Mouse (Mus musculus): Measurements from ENCODE around the gene Dlx3. TPM values are rescaled to one million over a fixed set of nuclear protein-coding genes. Genes with fewer than 3 reads are reported as not detected.

Dlx3 gene
- total and polyA plus RNA-seq, 2 experiments from 2014 or later, result not detected

- no peak for TF ChIP-seq EP300 (IDR thresholded peaks at IDR 0.05; ENCODE audit: low read depth)
- no peak for TF ChIP-seq CTCF (IDR thresholded peaks at IDR 0.05; ENCODE audit: low read depth)
- peaks cover 71% of the 10 kb centered on the region for H3K27me3 ChIP-seq (ENCODE audit: control insufficient read depth, insufficient read depth, low read length)
- H3K4me1 ChIP-seq (ENCODE audit: control insufficient read depth, insufficient read depth), result peaks cover 4% of the 10 kb centered on the region; the same call in 1 of the 2 replicates
- DNase-seq (ENCODE audit: low spot score) (no peak), ATAC-seq (ENCODE audit: insufficient read depth, low read depth) (no peak)
- H3K9me3 ChIP-seq (replicated peaks; ENCODE audit: control insufficient read depth, low read length), result no peaks in the 10 kb centered on the region
- no peak overlapping the region for H3K4me2 ChIP-seq (ENCODE audit: low read depth, low read length)
- no peaks in the 10 kb centered on the region for H3K36me3 ChIP-seq (replicated peaks; ENCODE audit: control insufficient read depth, insufficient read depth, low read length)
- H3K4me3 ChIP-seq (ENCODE audit: low read depth, low read length), result no peak overlapping the region
- WGBS, result 39% methylated on average over 5 of the region's 5 CpGs
- no peak overlapping the region for H3K27ac ChIP-seq (ENCODE audit: low read depth)
- H3K9ac ChIP-seq (replicated peaks; ENCODE audit: low read depth, low read length), result no peak overlapping the region
Measured at GRCm38 (mm10) chr11:95153116-95153515, 33.2 kb downstream of the Dlx3 start.

GRCm38 (mm10) chr11:95153681-95154080 is 33.8 kb downstream of the Dlx3 start:
- H3K27me3 ChIP-seq (ENCODE audit: control insufficient read depth, insufficient read depth, low read length), result peaks cover 67% of the 10 kb centered on the region

GRCm38 (mm10) chr11:95155511-95155910 is 35.6 kb downstream of the Dlx3 start:
- H3K9me3 ChIP-seq (replicated peaks; ENCODE audit: control insufficient read depth, low read length), result no peaks in the 10 kb centered on the region

More at GRCm38 (mm10) chr11:95153681-95154080, 33.8 kb downstream of the Dlx3 start:
- Histone ChIP-seq H3K4me2 (ENCODE audit: low read depth, low read length) (no peak overlapping the region), H3K4me3 (ENCODE audit: low read depth, low read length) (no peak overlapping the region), H3K9me3 (replicated peaks; ENCODE audit: control insufficient read depth, low read length) (no peaks in the 10 kb centered on the region), H3K27ac (ENCODE audit: low read depth) (no peak overlapping the region), H3K4me1 (ENCODE audit: control insufficient read depth, insufficient read depth) (peaks cover 4% of the 10 kb centered on the region; the same call in 1 of the 2 replicates), H3K36me3 (replicated peaks; ENCODE audit: control insufficient read depth, insufficient read depth, low read length) (no peaks in the 10 kb centered on the region), H3K9ac (replicated peaks; ENCODE audit: low read depth, low read length) (no peak overlapping the region)
- 79% methylated on average over 5 of the region's 5 CpGs for WGBS
- DNase-seq (ENCODE audit: low spot score) (no peak), ATAC-seq (ENCODE audit: insufficient read depth, low read depth) (no peak)
- TF ChIP-seq CTCF (IDR thresholded peaks at IDR 0.05; ENCODE audit: low read depth) (no peak), EP300 (IDR thresholded peaks at IDR 0.05; ENCODE audit: low read depth) (no peak)

GRCm38 (mm10) chr11:95157356-95157755 is 37.4 kb downstream of the Dlx3 start:
- H3K4me3 ChIP-seq (ENCODE audit: low read depth, low read length), result no peak overlapping the region
- WGBS, result 51% methylated on average over 5 of the region's 5 CpGs
- no peak for ATAC-seq (ENCODE audit: insufficient read depth, low read depth)
- no peaks in the 10 kb centered on the region for H3K9me3 ChIP-seq (replicated peaks; ENCODE audit: control insufficient read depth, low read length)
- no peaks in the 10 kb centered on the region for H3K36me3 ChIP-seq (replicated peaks; ENCODE audit: control insufficient read depth, insufficient read depth, low read length)
- H3K4me1 ChIP-seq (ENCODE audit: control insufficient read depth, insufficient read depth), result no peaks in the 10 kb centered on the region
- no peak overlapping the region for H3K4me2 ChIP-seq (ENCODE audit: low read depth, low read length)
- H3K9ac ChIP-seq (replicated peaks; ENCODE audit: low read depth, low read length), result no peak overlapping the region
- TF ChIP-seq CTCF (IDR thresholded peaks at IDR 0.05; ENCODE audit: low read depth), result no peak
- TF ChIP-seq EP300 (IDR thresholded peaks at IDR 0.05; ENCODE audit: low read depth), result no peak
- no peak for DNase-seq (ENCODE audit: low spot score)
- peaks cover 35% of the 10 kb centered on the region for H3K27me3 ChIP-seq (ENCODE audit: control insufficient read depth, insufficient read depth, low read length)
- H3K27ac ChIP-seq (ENCODE audit: low read depth), result no peak overlapping the region

More at GRCm38 (mm10) chr11:95155511-95155910, 35.6 kb downstream of the Dlx3 start:
- Histone ChIP-seq H3K27me3 (ENCODE audit: control insufficient read depth, insufficient read depth, low read length) (peaks cover 49% of the 10 kb centered on the region), H3K9ac (replicated peaks; ENCODE audit: low read depth, low read length) (no peak overlapping the region), H3K4me1 (ENCODE audit: control insufficient read depth, insufficient read depth) (peaks cover 1% of the 10 kb centered on the region; the same call in 1 of the 2 replicates), H3K4me2 (ENCODE audit: low read depth, low read length) (no peak overlapping the region), H3K36me3 (replicated peaks; ENCODE audit: control insufficient read depth, insufficient read depth, low read length) (no peaks in the 10 kb centered on the region), H3K4me3 (ENCODE audit: low read depth, low read length) (no peak overlapping the region), H3K27ac (ENCODE audit: low read depth) (no peak overlapping the region)
- ATAC-seq (ENCODE audit: insufficient read depth, low read depth), result no peak
- TF ChIP-seq EP300 (IDR thresholded peaks at IDR 0.05; ENCODE audit: low read depth), result no peak
- TF ChIP-seq CTCF (IDR thresholded peaks at IDR 0.05; ENCODE audit: low read depth), result no peak
- no peak for DNase-seq (ENCODE audit: low spot score)
- 92% methylated on average over 2 of the region's 2 CpGs for WGBS

- Histone ChIP-seq H3K4me1 (ENCODE audit: control insufficient read depth, insufficient read depth) (no peaks in the 10 kb centered on the region), H3K27me3 (ENCODE audit: control insufficient read depth, insufficient read depth, low read length) (peaks cover 30% of the 10 kb centered on the region), H3K36me3 (replicated peaks; ENCODE audit: control insufficient read depth, insufficient read depth, low read length) (no peaks in the 10 kb centered on the region), H3K27ac (ENCODE audit: low read depth) (no peak overlapping the region), H3K9me3 (replicated peaks; ENCODE audit: control insufficient read depth, low read length) (no peaks in the 10 kb centered on the region), H3K4me3 (ENCODE audit: low read depth, low read length) (no peak overlapping the region), H3K9ac (replicated peaks; ENCODE audit: low read depth, low read length) (no peak overlapping the region), H3K4me2 (ENCODE audit: low read depth, low read length) (no peak overlapping the region)
- DNase-seq (ENCODE audit: low spot score) (no peak), ATAC-seq (ENCODE audit: insufficient read depth, low read depth) (no peak)
- 74% methylated on average over 5 of the region's 5 CpGs for WGBS
- no peak for TF ChIP-seq CTCF (IDR thresholded peaks at IDR 0.05; ENCODE audit: low read depth)
- TF ChIP-seq EP300 (IDR thresholded peaks at IDR 0.05; ENCODE audit: low read depth), result no peak
Measured at GRCm38 (mm10) chr11:95157872-95158271, 38.0 kb downstream of the Dlx3 start.

GRCm38 (mm10) chr11:95159763-95160371 is 39.9 kb downstream of the Dlx3 start:
- WGBS, result 77% methylated on average over 8 of the region's 8 CpGs
- H3K27me3 ChIP-seq (ENCODE audit: control insufficient read depth, insufficient read depth, low read length), result peaks cover 17% of the 10 kb centered on the region

More at GRCm38 (mm10) chr11:95159763-95160371, 39.9 kb downstream of the Dlx3 start:
- no peak overlapping the region for H3K4me3 ChIP-seq (ENCODE audit: low read depth, low read length)
- ATAC-seq (ENCODE audit: insufficient read depth, low read depth), result no peak
- H3K4me2 ChIP-seq (ENCODE audit: low read depth, low read length), result no peak overlapping the region
- H3K4me1 ChIP-seq (ENCODE audit: control insufficient read depth, insufficient read depth), result no peaks in the 10 kb centered on the region
- H3K9ac ChIP-seq (replicated peaks; ENCODE audit: low read depth, low read length), result no peak overlapping the region
- no peak for DNase-seq (ENCODE audit: low spot score)
- H3K27ac ChIP-seq (ENCODE audit: low read depth), result no peak overlapping the region
- TF ChIP-seq CTCF (IDR thresholded peaks at IDR 0.05; ENCODE audit: low read depth), result no peak
- no peak for TF ChIP-seq EP300 (IDR thresholded peaks at IDR 0.05; ENCODE audit: low read depth)
- no peaks in the 10 kb centered on the region for H3K9me3 ChIP-seq (replicated peaks; ENCODE audit: control insufficient read depth, low read length)
- no peaks in the 10 kb centered on the region for H3K36me3 ChIP-seq (replicated peaks; ENCODE audit: control insufficient read depth, insufficient read depth, low read length)

All from heart, postnatal 0 days (tissue).